Mouse (Mus musculus): ENCODE data around the gene Fpgs. TPM values are rescaled to one million over a fixed set of nuclear protein-coding genes. Genes with fewer than 3 reads are reported as not detected.

Gene Fpgs
- polyA plus RNA-seq, 1 experiment from 2014 or later, result 17.3 TPM

GRCm38 (mm10) chr2:32710425-32710824 is 6.5 kb upstream of the Fpgs start:
- no peak overlapping the region for H3K27ac ChIP-seq
- H3K9me3 ChIP-seq, result no peaks in the 10 kb centered on the region
- H3K4me3 ChIP-seq, result no peak overlapping the region
- no peak for ATAC-seq (ENCODE audit: low FRiP score, low read depth)
- H3K4me1 ChIP-seq, result peaks cover 24% of the 10 kb centered on the region
- H3K9ac ChIP-seq, result no peak overlapping the region
- H3K4me2 ChIP-seq (replicated peaks), result no peak overlapping the region
- no peaks in the 10 kb centered on the region for H3K27me3 ChIP-seq (replicated peaks)
- WGBS, result 87% methylated on average over 5 of the region's 5 CpGs
- peaks cover 53% of the 10 kb centered on the region for H3K36me3 ChIP-seq

GRCm38 (mm10) chr2:32709521-32710137 is 5.7 kb upstream of the Fpgs start:
- ATAC-seq (ENCODE audit: low FRiP score, low read depth), result no peak
- H3K4me3 ChIP-seq, result no peak overlapping the region
- H3K4me1 ChIP-seq, result peaks cover 22% of the 10 kb centered on the region
- no peak overlapping the region for H3K9ac ChIP-seq
- H3K27me3 ChIP-seq (replicated peaks), result no peaks in the 10 kb centered on the region
- H3K36me3 ChIP-seq, result peaks cover 61% of the 10 kb centered on the region
- no peak overlapping the region for H3K27ac ChIP-seq
- 94% methylated on average over 20 of the region's 20 CpGs for WGBS
- no peak overlapping the region for H3K4me2 ChIP-seq (replicated peaks)
- no peaks in the 10 kb centered on the region for H3K9me3 ChIP-seq

DNA sequence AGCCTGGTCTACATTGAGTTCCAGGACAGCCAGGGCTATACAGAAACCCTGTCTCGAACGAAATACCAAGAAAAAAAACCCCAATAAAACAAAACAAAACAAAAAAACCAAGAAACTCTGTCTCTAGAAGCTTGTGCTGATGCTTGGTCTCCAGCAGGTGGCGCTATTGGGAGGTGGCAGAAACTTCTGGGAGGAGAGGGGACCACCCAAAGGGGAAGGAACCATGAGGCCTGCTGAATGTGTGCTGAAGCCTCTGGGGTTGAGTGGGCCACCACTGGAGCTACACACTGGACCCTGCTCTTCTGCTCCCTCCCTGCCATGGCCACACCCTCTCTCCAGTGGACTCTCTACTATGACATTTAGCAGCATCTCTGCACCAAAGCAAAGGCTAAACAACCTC is 4.7 kb upstream of the Fpgs start:
- H3K36me3 ChIP-seq, result peaks cover 70% of the 10 kb centered on the region
- no peaks in the 10 kb centered on the region for H3K27me3 ChIP-seq (replicated peaks)
- H3K4me1 ChIP-seq, result peaks cover 12% of the 10 kb centered on the region
- no peaks in the 10 kb centered on the region for H3K9me3 ChIP-seq
- ATAC-seq (ENCODE audit: low FRiP score, low read depth), result no peak
- WGBS, result 40% methylated on average over 3 of the region's 3 CpGs
- no peak overlapping the region for H3K9ac ChIP-seq
- H3K27ac ChIP-seq, result no peak overlapping the region
- H3K4me2 ChIP-seq (replicated peaks), result no peak overlapping the region
- H3K4me3 ChIP-seq, result no peak overlapping the region

DNA sequence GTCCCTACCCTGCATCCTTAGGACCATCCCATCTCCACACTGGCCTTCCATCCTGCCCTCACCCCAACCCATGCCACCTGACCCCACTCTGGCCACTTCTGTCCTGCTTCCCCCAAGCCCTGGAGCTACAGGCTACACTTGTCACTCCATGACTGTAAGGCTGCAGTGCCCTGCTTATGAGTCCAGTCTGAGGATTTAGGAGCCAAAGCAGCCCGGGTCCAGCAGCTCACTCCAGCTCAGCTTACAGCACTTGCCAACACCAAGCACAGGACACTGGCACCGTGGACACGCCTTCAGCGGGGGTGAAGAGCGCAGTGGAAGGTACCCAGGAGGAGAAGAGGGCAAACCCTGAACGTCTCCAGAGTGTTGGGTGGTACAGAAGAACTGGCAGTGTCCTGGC is 3.0 kb upstream of the Fpgs start:
- Histone ChIP-seq H3K27me3 (replicated peaks) (no peaks in the 10 kb centered on the region), H3K9ac (no peak overlapping the region), H3K9me3 (no peaks in the 10 kb centered on the region), H3K4me2 (replicated peaks) (no peak overlapping the region), H3K27ac (no peak overlapping the region), H3K36me3 (peaks cover 82% of the 10 kb centered on the region), H3K4me1 (peaks cover 11% of the 10 kb centered on the region), H3K4me3 (no peak overlapping the region)
- no peak for ATAC-seq (ENCODE audit: low FRiP score, low read depth)
- WGBS, result 93% methylated on average over 6 of the region's 6 CpGs

GRCm38 (mm10) chr2:32705018-32705417 is 1.1 kb upstream of the Fpgs start:
- no peak overlapping the region for H3K4me2 ChIP-seq (replicated peaks)
- no peak overlapping the region for H3K27ac ChIP-seq
- no peak overlapping the region for H3K9ac ChIP-seq
- H3K36me3 ChIP-seq, result peaks cover 74% of the 10 kb centered on the region
- ATAC-seq (ENCODE audit: low FRiP score, low read depth), result no peak
- H3K27me3 ChIP-seq (replicated peaks), result no peaks in the 10 kb centered on the region
- H3K9me3 ChIP-seq, result no peaks in the 10 kb centered on the region
- H3K4me1 ChIP-seq, result no peaks in the 10 kb centered on the region
- H3K4me3 ChIP-seq, result no peak overlapping the region
- 92% methylated on average over 7 of the region's 7 CpGs for WGBS

GRCm38 (mm10) chr2:32703046-32703445 is 899 bp downstream of the Fpgs start:
- H3K9me3 ChIP-seq, result no peaks in the 10 kb centered on the region
- H3K4me3 ChIP-seq, result no peak overlapping the region
- H3K36me3 ChIP-seq, result peaks cover 54% of the 10 kb centered on the region
- ATAC-seq (ENCODE audit: low FRiP score, low read depth), result no peak
- H3K4me2 ChIP-seq (replicated peaks), result no peak overlapping the region
- no peak overlapping the region for H3K27ac ChIP-seq
- H3K27me3 ChIP-seq (replicated peaks), result no peaks in the 10 kb centered on the region
- no peaks in the 10 kb centered on the region for H3K4me1 ChIP-seq
- 95% methylated on average over 8 of the region's 8 CpGs for WGBS
- H3K9ac ChIP-seq, result no peak overlapping the region

DNA sequence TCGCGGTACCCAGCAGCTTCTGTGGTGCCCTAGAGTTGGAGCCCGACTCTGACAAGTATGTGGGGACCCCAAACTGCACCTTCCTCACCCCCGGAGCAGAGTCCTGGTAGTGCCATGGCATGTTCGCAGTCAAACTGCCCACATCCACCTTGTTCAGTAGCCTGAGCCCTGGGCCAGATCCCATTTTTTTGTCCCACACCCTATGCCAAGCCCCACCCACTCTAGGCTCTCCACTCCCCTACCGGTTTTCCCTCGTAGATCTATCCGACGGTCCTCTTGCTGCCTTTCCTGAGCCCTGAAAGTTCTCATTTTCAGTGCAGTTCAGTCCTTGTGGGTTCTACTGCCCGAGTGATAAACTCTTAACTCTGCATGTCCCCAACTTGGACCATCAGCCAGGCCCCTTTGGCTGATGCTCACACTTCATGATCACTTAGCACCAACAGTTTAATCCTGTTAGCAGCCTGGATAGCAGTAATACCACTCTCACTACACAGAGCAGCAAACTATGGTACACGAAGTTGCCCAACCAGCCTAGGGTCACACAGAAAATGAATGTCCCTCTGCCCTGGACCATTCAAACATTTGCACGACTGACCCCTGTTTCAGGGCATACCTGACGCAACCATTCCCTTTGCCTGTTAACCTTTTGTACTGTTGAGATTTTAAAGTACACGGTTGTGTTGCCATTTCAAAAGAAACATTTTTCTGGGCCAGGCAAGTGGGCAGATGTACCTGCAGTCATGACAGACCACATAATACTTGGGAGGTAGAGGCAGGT is 2.8 kb downstream of the Fpgs start:
- no peak for ATAC-seq (ENCODE audit: low FRiP score, low read depth)
- H3K4me1 ChIP-seq, result no peaks in the 10 kb centered on the region
- H3K9ac ChIP-seq, result no peak overlapping the region
- no peaks in the 10 kb centered on the region for H3K27me3 ChIP-seq (replicated peaks)
- WGBS, result 88% methylated on average over 14 of the region's 14 CpGs
- no peak overlapping the region for H3K4me3 ChIP-seq
- H3K36me3 ChIP-seq, result peaks cover 36% of the 10 kb centered on the region
- no peak overlapping the region for H3K4me2 ChIP-seq (replicated peaks)
- no peaks in the 10 kb centered on the region for H3K9me3 ChIP-seq
- H3K27ac ChIP-seq, result no peak overlapping the region

- no peak overlapping the region for H3K4me2 ChIP-seq (replicated peaks)
- no peaks in the 10 kb centered on the region for H3K9me3 ChIP-seq
- no peaks in the 10 kb centered on the region for H3K27me3 ChIP-seq (replicated peaks)
- no peak overlapping the region for H3K9ac ChIP-seq
- no peaks in the 10 kb centered on the region for H3K4me1 ChIP-seq
- ATAC-seq (ENCODE audit: low FRiP score, low read depth), result no peak
- H3K27ac ChIP-seq, result no peak overlapping the region
- WGBS, result 86% methylated on average over 6 of the region's 6 CpGs
- H3K36me3 ChIP-seq, result peaks cover 22% of the 10 kb centered on the region
- no peak overlapping the region for H3K4me3 ChIP-seq
Measured at GRCm38 (mm10) chr2:32699680-32700079, 4.3 kb downstream of the Fpgs start.

DNA sequence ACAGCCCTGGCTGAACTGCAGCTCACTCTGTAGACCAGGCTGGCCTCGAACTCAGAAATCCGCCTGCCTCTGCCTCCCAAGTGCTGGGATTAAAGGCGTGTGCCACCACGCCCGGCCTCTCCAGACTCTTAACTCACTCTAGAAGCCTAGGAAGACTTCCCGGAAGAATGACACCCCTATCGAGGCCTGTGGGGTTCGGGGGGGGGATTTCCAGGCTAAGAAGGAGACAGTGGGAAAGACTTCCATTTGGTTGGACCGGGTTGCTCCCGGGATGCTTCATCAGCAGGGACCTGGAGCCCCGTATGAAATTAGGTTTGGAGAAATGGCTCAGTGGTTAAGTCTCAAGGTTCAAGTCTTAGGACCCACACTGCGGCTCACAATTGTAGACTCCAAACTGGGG is 9.3 kb downstream of the Fpgs start:
- Histone ChIP-seq H3K9ac (0 out of 2 replicates have a peak overlapping the region, but pooled peaks have one; percentile 42), H3K4me2 (replicated peaks) (peak overlapping the region; percentile 88), H3K9me3 (no peaks in the 10 kb centered on the region), H3K4me3 (no peak overlapping the region), H3K27me3 (replicated peaks) (no peaks in the 10 kb centered on the region), H3K4me1 (peaks cover 8% of the 10 kb centered on the region), H3K27ac (no peak overlapping the region), H3K36me3 (no peaks in the 10 kb centered on the region)
- 89% methylated on average over 12 of the region's 12 CpGs for WGBS
- ATAC-seq (ENCODE audit: low FRiP score, low read depth), result no peak

DNA sequence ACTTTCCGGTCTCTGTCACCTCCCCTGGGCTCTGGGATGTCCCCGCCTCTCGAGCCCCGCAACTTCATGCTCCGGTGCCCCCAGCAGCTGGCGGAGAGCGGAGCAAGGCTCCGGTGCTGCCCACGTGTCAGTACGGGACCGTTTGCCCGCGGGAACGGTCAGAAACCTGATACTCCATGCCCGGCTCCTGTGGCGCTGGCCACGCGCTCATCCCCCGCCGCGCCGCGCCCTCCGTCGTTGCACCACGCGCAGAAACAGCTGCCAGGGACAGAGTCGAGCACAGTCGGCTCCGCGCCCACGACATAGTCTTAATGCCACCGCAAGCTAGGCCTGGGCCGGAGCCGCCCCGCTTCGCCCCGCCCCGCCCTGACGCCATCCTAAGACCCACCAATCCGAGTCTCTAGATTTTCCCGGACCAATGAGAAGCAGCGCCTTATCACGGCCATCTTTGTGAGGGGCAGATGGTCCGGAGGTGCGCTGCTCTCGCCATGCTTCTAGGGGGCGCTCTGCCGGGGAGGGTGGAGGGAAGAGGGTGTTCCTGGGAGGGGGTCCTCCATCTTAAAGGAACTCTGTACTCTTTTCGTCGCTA is 10.0 kb downstream of the Fpgs start:
- WGBS, result under 1% methylated on average over 51 of the region's 51 CpGs
- no peaks in the 10 kb centered on the region for H3K27me3 ChIP-seq (replicated peaks)

GRCm38 (mm10) chr2:32693282-32693681 is 10.7 kb downstream of the Fpgs start:
- Histone ChIP-seq H3K4me1 (peaks cover 8% of the 10 kb centered on the region), H3K4me3 (peak overlapping the region; percentile 57), H3K9ac (peak overlapping the region; percentile 77), H3K27ac (no peak overlapping the region), H3K36me3 (no peaks in the 10 kb centered on the region), H3K27me3 (replicated peaks) (no peaks in the 10 kb centered on the region), H3K9me3 (no peaks in the 10 kb centered on the region), H3K4me2 (replicated peaks) (peak overlapping the region; percentile 88)
- 26% methylated on average over 7 of the region's 7 CpGs for WGBS
- no peak; the same call in 1 of the 2 replicates for ATAC-seq (ENCODE audit: low FRiP score, low read depth)

More for the DNA sequence above, 10.0 kb downstream of the Fpgs start:
- Histone ChIP-seq H3K4me2 (replicated peaks) (peak overlapping the region; percentile 88), H3K4me1 (peaks cover 8% of the 10 kb centered on the region), H3K9ac (peak overlapping the region; percentile 77), H3K4me3 (peak overlapping the region; percentile 57), H3K9me3 (no peaks in the 10 kb centered on the region), H3K27ac (no peak overlapping the region), H3K36me3 (no peaks in the 10 kb centered on the region)
- ATAC-seq (ENCODE audit: low FRiP score, low read depth), result peak; percentile 98

DNA sequence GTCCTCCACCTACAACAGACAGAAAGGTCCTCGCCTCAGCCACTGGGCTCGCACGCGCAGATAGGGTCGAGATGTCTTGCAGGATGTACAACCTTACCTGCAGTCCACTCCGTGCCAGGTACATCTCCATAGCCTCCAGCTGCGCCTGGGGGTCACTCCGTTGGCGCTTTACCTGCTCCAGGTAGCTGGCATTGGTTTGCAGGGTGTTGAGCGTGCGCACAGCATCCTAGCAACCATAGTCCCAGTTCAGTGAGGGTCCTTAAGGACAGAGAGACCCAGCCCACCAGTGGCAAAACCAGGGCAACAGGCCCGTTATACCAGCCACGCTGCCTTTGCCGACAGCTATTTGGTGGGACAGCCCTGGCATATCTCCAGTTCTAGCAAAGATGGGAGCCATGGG is 11.4 kb downstream of the Fpgs start:
- WGBS, result 95% methylated on average over 14 of the region's 14 CpGs

More for the DNA sequence above, 11.4 kb downstream of the Fpgs start:
- Histone ChIP-seq H3K4me1 (peaks cover 8% of the 10 kb centered on the region), H3K4me3 (no peak overlapping the region), H3K27ac (no peak overlapping the region), H3K27me3 (replicated peaks) (no peaks in the 10 kb centered on the region), H3K9me3 (no peaks in the 10 kb centered on the region), H3K36me3 (peaks cover under 1% of the 10 kb centered on the region; the same call in 1 of the 2 replicates), H3K9ac (no peak overlapping the region), H3K4me2 (replicated peaks) (peak overlapping the region; percentile 88; the same call in 1 of the 2 replicates)
- no peak for ATAC-seq (ENCODE audit: low FRiP score, low read depth)
